8 mouse cellular contexts compared by ENCODE assay signal in genomic region chr1:63176604-63177421, GRCm38 (mm10). TPM values are rescaled to one million over a fixed set of nuclear protein-coding genes. Genes with fewer than 3 reads are reported as not detected.
DNase-seq lines count a peak whose midpoint lies in the region; ATAC-seq and TF ChIP-seq lines count a peak whose summit lies in the region.

TSS of gene Eef1b2 (plus strand) at chr1:63176825.
TSS of gene Ndufs1 (minus strand) at chr1:63176833.

- no peaks in the 10 kb centered on the region for H3K9me3 ChIP-seq in megakaryocyte, embryonic 14.5 days

- H3K4me3 ChIP-seq in cortical plate, adult 2 months (ENCODE audit: insufficient read depth, low read length) = peak within 1 kb of the TSS; percentile 74
- H3K4me3 ChIP-seq in megakaryocyte, embryonic 14.5 days (replicated peaks) = peak within 1 kb of the TSS; percentile 92

- H3K27me3 ChIP-seq in megakaryocyte, embryonic 14.5 days (replicated peaks) = no peaks in the 10 kb centered on the region

- DNase-seq in gastrocnemius, adult 8-10 months (ENCODE audit: low spot score in 2 of 2) = peak; percentile 94
- DNase-seq in hindlimb bud, embryonic 11.5 days (ENCODE audit: extremely low spot score, low read depth, low spot score) = peak; percentile 97
- DNase-seq in left cerebral cortex, adult 8-10 months (ENCODE audit: low spot score in 2 of 2) = peak; percentile 97
- peak; percentile 99 to 100 for DNase-seq in right cerebral cortex, postnatal 10 days (ENCODE audit: low spot score in 2 of 2)
- DNase-seq in urinary bladder, postnatal 25 days (ENCODE audit: low spot score) = peak; percentile 95

- TF ChIP-seq CTCF in cortical plate, adult 2 months (IDR thresholded peaks at IDR 0.05; ENCODE audit: extremely low read depth, insufficient read depth, low read length) = no peak

- H3K4me1 ChIP-seq in cortical plate, adult 2 months (ENCODE audit: control insufficient read depth, insufficient read depth, low read length) = peaks cover 8% of the 10 kb centered on the region
- peaks cover 36% of the 10 kb centered on the region for H3K4me1 ChIP-seq in megakaryocyte, embryonic 14.5 days

- H3K27ac ChIP-seq in cortical plate, adult 2 months (ENCODE audit: insufficient read depth, low read length) = peak within 1 kb of the TSS; percentile 86

- TF ChIP-seq POLR2A in cortical plate, adult 2 months (IDR thresholded peaks at IDR 0.05; ENCODE audit: extremely low read depth, insufficient read depth, low read length) = peak; percentile 87

- peak; percentile 80 for ATAC-seq in activated CD4-positive, CD25-positive, alpha-beta regulatory T cell, adult 4 months

- peaks cover 38% of the 10 kb centered on the region for H3K36me3 ChIP-seq in megakaryocyte, embryonic 14.5 days (replicated peaks; ENCODE audit: low read length)

RNA-seq across cellular contexts. Expression of gene Eef1b2, which starts in this region (rescaled TPM):
- polyA plus RNA-seq in activated CD4-positive, CD25-positive, alpha-beta regulatory T cell, adult 4 months (2017; shearing (Covaris generic)) = 1,000 to 10,000 TPM; 1,216 to 1,318 TPM
- polyA plus RNA-seq in cortical plate, adult 2 months (2012; rRNA removed) = 341 and 357 TPM in 2 replicates
- total RNA-seq in gastrocnemius, adult 8-10 months (2022) = 100 to 1,000 TPM; 321 to 472 (median 367) TPM
- total RNA-seq in left cerebral cortex, adult 8-10 months (2022) = 100 to 1,000 TPM; 322 to 416 (median 378) TPM
- 130 and 206 TPM in 2 replicates for polyA plus RNA-seq in megakaryocyte, embryonic 14.5 days (2012; ENCODE audit: insufficient read depth, low replicate concordance)

RNA-seq across cellular contexts. Expression of gene Ndufs1, which starts in this region (rescaled TPM):
- 100 to 1,000 TPM; 105 to 118 TPM for polyA plus RNA-seq in activated CD4-positive, CD25-positive, alpha-beta regulatory T cell, adult 4 months (2017; shearing (Covaris generic))
- 127 and 128 TPM in 2 replicates for polyA plus RNA-seq in cortical plate, adult 2 months (2012; rRNA removed)
- 100 to 1,000 TPM; 316 to 359 (median 349) TPM for total RNA-seq in gastrocnemius, adult 8-10 months (2022)
- total RNA-seq in left cerebral cortex, adult 8-10 months (2022) = 100 to 1,000 TPM; 160 to 177 (median 163) TPM
- polyA plus RNA-seq in megakaryocyte, embryonic 14.5 days (2012; ENCODE audit: insufficient read depth, low replicate concordance) = 1.5 and 10.8 TPM in 2 replicates

Comparison
In these comparisons a context has a peak if more than half of its experiments do, and no peak if none do; other contexts are left out.
1. Peak in every context shown above with its lines: DNase-seq, ATAC-seq, H3K4me3 ChIP-seq and H3K27ac ChIP-seq.